Mouse (Mus musculus) left cerebral cortex, adult 8-10 months (tissue): ENCODE measurements at regions not wholly inside any gene's neighbourhood (a gene's known extent, or its start where the extent isn't known, plus 50 kb on each side); places are given as distances from the start of the nearest gene placed in this dataset.

ENCODE experiments used
- DNase-seq, 2 experiments: peaks; one replicate each; pipeline ENCODE4 v3.0.0; 2022; ENCODE audit warnings: low spot score in 2 of 2

DNA sequence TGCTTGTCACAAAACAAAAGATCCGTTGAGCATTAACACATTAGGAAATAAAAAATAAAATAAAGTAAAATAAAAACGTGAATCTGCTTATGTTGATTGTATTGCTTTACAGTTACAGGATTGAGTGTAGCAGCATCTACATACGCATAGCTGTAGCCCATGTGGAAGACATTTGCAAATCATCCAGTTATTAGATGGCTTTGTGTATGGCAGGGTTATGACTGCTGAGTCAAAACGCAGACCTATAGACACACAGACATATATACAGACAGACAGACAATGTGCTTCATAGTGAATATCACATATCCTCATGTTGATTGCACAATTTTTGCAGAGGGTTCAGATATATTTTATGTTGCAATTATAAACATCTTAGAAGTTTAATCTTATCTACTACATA is 64.5 kb downstream of the Gm11146 start:
- DNase-seq: no peak

DNA sequence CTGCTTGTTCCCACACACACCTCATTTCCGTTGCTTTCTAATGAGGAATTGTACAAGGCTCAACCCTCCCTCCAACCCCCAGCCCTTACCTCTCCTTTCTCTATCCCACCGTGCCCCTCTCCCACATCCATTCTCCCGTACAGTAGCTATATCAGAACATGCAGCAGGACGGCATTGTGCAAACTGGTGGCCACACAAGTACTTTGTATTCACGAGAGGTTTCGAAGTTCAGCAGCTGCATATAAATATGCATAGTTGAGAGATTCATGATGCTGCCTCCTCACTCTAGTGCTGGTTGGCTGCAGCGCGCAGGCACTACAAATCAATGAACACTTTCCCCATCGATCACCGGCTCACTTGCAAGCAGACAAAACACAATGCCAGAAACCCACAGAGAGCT is 65.1 kb downstream of the Gm11146 start:
- DNase-seq: peak; percentile 28 to 42

DNA sequence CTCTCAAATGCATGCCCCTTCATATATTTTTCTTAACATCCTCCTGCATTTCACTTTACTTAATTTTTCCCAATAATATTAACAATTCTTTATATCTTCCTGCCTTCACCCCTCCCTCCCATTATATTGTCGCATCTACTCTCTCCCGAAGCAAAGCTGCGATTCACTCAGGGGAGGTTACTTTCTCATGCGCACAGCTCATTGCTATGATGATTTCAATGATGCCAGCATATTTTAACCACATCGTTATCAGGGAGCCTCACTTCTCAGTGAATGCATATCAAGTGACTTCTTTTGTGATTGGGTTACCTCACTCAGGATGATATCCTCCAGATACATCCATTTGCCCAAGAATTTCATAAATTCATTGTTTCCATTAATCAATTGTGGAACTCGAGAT is 65.6 kb downstream of the Gm11146 start:
- no peak for DNase-seq

DNA sequence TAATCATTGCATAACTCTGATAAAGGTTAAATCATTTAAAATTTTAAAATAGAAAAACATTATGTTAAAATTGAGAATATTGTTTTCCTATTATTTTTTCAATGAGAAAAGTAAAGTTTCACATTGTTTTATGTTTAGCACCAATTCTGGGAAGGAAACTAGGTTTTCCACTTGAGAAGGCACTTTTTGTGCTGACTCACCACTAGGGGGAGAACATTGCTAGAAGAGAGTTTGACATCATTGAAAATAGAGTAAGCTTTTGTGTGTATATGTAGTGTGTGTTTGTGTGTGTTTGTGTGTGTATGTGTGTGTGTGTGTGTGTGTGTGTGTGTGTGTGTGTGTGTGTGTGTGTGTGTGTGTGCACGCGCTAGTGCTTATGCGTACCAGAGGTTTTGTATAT is 66.9 kb downstream of the Gm11146 start:
- no peak for DNase-seq

DNA sequence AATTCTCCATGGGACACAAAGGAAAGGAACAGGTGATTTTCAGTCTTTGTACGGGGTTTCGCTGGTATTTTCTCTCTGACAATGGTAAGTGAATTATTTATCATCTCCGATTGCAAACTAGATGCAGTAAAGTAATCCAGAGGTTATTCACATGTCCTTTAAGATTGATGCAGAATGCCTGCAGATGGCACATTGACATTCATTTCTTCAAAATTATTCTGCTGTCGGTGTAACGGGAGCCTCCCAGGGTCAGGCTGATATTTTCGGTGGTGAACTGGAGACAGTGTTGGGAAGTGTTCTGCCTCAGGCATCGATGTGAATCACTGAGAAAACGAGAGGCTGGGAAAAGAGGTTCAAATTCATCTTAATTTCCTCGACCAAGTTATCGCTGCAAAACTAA is 70.3 kb downstream of the Gm11146 start:
- DNase-seq: no peak

DNA sequence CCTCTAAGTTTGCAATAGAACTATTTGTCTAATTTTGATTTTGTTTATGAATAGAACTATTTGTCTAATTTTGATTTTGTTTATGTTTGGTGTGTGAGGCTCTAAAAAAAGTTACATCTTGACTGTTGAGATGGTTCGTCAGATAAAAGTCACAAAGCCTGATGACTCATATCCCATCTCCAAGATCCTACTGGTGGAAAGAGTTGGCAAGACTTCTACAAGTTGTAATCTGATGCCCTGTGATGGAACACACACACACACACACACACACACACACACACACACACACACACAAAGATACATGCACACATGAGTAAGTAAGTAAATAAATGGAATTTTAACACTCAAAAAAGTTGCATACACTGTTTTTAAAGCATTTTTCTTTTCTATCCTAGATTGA is 73.9 kb downstream of the Gm11146 start:
- DNase-seq: no peak

DNA sequence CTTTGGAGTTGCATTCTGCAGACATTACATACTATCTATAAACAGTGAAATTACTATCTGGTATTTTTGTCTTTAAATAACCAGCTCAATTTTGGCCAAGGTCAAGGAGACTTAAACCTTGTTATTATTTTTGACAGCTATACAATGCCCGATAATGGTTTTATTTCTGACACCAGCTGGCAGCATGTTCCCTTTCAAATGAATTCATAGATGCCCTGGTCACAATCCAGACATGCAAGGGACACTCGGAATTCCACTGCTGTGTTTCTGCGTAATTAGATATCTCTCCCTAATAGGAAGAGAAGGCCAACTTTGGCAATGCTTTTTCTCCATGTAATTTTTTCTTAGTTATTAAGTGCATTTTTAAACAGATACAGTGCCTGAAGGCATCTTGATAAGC is 87.3 kb downstream of the Gm11146 start:
- no peak for DNase-seq

DNA sequence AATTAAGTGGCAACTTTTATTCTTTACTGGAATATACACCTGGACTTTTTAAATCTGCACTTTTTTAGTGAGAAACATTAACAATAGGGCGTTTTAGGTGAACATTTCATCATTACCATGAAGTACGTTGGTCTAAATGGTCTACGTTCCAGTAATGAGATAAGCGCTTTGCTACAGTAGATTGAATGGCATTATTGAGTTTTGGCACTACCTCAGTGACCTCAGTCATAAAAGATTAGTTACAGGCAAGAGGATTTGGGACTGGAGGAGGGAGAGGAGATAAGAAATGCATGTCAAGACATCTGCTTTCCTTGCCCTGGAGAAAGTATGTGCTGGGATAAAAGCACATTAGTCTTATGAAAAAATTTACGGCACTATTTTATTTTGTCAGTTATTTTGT is 98.3 kb downstream of the Gm11146 start:
- DNase-seq: no peak

DNA sequence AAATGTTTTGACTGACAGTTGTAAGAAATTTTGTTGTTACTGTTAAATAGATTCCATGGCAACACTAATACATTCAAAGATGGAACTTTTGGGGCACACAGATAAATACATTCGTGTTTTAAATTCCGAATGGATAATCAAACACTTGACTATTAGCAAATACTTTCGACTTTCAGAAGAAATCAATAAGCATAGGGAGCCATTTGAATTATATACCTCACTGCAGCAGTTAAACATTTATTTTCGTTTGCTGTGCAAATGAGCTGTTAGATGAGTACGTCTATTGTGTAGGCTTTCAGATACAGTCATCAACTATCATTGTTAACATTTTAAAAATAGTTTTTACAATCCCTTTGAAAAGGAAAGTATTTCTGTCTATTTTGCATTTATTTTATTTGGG is 99.0 kb downstream of the Gm11146 start:
- DNase-seq: no peak

DNA sequence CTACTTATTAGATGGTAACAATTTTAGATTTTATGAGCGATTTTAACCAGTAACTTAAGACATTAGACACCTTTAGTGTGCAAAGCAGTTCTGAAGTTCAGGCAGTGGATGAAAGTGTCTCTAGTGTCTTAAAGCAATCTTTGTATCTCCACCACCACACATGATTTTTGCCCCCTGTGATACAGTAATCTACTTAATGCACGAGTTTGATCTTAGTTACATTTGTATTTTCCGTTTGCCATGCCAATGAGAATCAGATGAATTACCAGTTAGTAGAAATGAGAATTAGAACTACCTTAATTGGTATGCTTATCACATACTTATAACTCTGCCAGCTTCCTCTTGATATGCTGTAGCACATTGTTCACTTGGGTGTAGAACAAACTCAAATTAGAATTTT is 99.9 kb downstream of the Gm11146 start:
- DNase-seq: no peak

DNA sequence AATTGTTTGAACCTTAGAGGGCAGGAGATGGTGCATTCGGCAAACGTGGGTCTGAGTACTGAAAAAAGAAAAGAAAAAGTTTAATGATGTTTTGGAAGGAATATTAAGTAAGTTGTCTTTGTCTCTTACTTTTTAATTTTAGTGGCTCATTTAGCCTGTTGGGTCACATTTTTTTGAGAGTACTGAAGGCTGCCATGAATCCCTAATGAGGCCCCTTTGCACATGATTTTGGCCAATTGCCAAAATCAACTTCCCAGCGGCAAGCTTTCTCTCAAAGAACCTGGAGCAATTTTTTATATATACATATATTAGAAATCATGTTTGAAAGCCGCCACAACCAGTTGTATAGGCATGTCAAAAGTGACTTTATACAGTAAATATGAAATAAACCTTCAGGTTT is 100.9 kb downstream of the Gm11146 start:
- no peak for DNase-seq

DNA sequence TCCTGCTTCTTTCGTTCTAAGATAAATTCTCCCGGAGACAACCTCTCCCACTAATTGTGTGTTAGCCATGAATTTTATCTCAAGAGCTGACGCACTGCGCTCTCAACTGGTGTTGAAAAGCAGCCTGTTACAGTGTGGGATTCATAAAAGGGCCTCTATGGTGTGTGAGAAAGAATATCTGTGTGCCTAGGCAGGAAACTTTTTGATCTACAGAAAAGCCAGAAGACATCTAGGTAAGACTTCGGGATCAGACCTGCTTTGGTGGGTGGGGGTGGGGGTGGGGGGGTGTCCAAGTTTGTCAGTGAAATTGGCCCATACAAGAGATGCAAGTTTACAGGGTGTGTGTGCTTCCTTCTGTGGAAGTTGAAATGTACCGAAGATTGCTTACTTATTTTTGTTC is 101.5 kb downstream of the Gm11146 start:
- no peak for DNase-seq

DNA sequence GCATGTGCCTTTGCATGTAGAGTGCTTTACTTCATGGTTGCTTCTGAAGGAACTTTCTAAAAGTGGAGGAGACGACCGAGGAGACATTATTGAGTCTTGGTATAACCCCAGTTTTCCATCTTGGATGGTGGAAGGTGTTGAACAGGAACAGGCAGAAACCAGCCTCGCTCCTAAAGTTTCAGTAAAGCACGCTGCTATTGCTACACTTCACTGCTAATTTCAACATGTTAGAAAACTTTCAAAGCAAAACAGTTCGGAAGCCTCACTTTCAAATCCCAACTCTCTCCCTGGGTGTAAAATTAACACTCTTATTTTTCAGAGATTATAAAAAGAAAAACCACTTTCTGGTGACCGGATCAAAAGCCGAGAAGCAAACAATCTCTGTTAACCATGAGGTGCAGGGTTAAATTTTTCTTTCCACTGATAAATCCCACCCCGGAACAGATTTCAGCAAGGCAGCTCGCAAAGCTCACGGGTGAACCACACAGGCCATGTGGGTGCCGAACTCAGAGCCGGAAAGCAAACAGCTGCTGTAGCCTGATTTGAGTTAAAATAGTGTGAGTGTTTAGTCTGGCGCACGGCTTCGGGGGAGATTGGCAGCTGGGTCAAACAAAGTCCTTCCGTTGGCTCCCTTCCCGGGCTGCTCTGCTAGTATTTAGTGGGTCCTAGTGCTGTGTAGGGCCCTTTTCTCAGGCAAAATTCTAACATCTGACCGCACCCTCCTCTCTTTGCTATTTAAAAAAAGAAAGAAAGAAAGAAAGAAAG is 102.2 kb downstream of the Gm11146 start:
- DNase-seq: peak; percentile 50 to 80

DNA sequence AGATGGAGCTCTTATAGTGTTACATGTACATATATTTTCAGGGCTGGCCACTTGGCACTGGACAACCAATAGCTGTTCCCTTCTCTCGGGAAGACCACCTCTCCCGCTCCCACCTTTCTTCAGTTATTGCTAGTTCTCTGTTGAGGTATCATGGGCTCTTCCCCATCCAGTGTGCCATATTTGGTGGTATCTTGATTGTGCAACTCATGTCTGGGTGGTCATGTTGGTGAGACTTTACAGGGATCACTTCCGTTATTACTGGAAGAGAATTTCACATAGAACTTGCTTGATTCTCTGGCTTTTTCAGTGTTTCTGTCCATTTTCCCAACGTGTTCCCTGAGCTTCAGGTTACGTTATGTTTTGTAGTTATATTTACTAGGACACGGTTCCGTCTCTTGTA is 106.6 kb downstream of the Gm11146 start:
- DNase-seq: no peak

DNA sequence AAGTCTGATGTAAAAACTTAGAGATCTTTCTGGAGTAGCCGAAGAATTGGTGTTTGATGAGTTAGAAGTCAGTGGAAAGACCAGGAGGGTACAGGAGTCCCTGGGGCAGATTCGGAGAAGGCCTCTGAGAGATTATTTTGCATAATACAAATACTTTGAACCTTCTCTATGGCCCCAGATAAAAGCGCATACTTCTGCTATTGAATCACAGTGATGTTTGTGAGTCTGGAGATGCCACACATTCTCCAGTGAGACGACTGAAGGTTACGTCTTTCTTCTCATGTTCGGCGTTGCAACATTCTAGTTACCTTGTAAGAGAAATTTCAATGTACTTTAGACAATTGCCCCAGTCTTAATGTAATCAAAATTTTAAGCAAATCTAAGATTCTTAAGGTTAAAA is 107.9 kb downstream of the Gm11146 start:
- DNase-seq: no peak

DNA sequence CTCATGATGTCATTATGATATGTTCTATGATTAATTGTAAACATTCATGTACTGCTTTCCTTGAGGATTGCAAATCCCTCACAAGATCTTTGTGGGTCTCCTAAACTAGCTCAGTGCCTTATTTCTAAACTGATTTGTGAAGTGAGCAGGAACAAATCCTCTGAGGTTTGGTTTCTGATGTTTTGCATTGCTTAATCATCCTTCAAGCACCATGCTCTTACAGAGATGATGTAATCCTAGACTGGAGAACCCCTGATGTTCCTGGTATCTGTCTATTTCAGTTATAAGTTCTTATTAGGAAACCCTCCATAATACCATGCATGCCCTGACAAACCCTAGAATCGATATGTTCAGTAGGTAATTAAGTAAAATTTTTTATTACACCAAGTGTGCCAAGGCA is 113.7 kb downstream of the Gm11146 start:
- DNase-seq: no peak

DNA sequence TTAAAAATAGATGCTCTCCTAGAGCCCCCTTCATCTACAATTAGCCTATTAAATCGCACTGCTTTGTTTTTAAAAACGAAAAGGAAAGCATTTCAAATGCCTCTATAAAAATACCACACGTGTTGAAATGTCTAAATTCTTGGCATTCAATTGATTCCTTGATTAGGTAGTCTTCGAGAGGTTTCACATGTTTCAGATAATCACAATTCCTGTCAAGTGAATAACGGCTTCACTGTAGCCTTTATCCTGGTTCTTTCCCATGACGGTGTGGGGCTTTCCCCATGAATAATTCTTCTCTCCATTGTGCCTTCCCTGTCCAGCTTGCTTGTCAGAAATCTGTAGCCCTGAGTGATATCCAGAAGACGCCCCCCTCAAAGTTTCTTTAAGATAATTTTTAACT is 122.1 kb downstream of the Gm11146 start:
- DNase-seq: no peak

DNA sequence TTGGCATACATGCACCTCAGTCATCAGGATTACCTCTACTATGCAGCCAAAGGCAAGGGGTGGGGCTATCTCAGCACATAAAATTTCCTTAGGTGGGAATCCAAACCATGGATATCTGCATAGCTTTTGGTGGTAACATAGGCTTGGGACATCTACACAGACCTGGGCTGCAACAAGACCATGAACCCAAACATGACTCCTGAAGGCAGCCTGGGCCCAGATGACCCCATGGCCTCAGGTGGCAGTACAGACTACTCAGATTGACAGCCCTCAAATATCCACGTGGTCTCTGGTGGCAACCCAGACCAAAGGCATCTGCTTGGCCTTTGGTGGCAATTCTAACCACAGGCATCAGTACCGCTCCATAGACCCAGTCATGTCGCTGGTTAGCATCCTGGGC is 130.0 kb downstream of the Gm11146 start:
- no peak for DNase-seq

DNA sequence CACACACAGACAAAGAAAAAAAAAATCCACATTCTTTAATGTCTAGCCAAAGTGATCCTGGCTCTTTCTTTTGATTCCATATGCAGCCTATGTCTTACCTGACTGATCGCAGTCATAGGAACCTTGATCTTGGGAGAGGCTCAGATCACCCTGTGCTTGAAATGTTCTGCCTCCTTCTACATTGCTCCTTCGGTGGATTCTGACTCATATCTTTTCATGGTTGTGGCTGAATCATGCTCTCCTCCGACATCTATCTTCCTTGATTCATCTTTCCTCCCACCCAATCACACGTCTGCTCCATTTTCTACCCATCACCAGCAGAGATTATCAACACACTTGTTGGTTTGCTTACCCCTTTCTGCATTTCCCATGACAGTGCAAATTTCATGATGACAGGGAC is 132.0 kb downstream of the Gm11146 start:
- peak in 1 of 2 experiments; percentile 39 for DNase-seq

DNA sequence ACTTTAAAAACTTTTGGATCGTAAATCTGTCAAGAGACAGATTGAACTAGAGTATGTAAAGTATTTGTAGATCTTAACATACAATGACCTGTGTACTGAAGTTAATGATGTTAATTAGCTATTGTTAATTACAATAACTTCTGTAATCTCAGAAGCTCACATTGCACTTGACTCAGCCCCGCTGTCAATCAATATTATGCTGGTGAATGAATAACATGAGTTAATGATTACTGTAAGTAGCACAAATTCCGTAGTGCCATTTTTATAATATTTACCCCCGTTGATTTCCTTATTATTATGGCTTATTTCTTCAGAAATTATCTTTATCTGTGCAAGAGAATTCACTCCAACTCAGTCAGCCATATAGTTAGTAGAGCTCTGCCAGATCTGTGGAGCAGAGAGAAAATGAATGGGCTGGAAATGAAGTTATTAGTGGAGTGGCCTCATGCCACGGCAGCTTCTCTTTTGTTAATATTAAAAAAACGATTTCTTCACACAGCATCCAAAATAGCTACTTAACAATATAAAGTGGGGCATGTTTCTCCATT is 132.5 kb downstream of the Gm11146 start:
- DNase-seq: no peak

DNA sequence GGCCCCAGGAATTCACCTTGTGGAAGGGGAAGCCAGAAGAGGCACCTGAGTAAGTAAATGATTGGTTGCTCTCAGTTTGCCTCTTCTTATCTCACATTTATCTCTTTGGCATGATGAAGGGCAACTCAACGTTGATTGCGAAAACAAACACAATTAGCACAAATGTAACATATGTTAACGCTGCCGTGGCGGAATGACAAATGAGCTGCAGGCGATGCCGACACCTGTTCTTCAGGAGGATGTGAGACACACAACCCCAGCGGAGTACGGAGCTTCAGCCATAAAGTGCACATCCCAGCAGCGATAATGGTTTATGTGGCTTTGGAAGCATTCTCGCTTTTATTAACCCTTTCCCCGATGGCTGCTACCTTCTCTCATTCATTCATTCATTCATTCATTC is 134.7 kb downstream of the Gm11146 start:
- no peak for DNase-seq

DNA sequence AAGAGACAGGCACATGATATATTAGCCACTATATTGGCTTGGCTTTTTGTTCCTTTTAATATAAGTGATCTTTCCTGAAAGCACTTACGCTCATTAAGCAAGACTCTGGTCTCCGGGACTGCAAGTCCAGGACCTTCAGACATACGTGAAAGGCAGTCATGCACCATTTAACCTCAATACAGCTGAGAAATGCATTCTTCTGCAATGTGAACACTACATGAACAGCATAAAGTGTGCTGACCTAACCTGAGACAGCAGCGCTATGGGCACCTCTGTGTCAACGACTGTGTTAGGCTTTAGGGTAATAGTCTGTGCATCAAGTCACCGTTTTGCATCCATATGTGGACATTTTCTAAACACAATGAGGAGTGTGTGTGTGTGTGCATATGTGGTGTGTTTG is 137.3 kb downstream of the Gm11146 start:
- DNase-seq: no peak

DNA sequence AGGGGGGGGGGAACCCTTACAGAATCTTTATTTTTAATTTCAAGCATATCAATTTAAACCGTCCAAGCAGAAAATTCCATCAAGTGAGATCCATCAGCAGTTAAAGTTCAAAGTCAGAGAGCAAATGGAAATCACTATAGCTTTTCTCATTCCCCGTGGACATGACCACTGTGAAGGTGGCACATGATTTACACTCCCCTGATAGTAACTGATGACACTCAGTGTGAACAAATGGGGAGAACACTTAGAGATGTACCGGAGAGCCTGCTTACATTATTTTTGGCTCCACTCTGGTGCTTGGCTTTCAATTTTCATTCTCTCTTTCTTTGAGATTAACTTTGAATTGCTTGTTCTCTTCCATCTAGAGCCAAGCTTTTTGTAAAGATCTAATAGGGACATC is 140.0 kb downstream of the Gm11146 start:
- no peak for DNase-seq

DNA sequence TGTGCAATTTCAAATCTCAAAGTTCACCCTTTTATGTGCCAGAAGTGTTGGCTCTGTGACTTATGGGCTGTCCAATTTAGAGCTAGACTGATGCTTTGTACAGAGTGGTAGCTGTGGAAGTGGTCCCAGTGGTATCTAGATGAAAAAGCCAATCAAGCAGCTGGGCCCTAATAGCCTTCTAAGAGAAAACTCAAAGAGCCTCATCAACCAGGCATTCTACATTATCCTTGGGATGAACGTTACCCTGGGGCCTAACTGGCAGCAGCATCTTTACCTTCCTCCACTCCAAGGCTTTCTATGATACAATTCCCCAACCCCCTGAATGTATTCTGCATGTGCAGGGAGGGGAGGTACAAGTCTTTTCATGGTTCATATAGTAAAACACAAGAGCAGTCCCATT is 140.4 kb downstream of the Gm11146 start:
- no peak for DNase-seq
